9 mouse cellular contexts compared by ENCODE assay signal in genomic region chr6:149119853-149120252, GRCm38 (mm10). TPM values are rescaled to one million over a fixed set of nuclear protein-coding genes. Genes with fewer than 3 reads are reported as not detected.
DNase-seq lines count a peak whose midpoint lies in the region; ATAC-seq lines count a peak whose summit lies in the region.
"Had no signal": no experiment of that assay in that cellular context is flagged by ENCODE, and none has a peak within 500 bp of the region (broad histone marks: within the 10 kb centered on the region; RNA-seq: fewer than 3 reads in every experiment).

No protein-coding gene starts in this region.

- H3K27ac ChIP-seq in heart, embryonic 12.5 days (ENCODE audit: poor library complexity, severe bottlenecking) = no peak overlapping the region
- H3K27ac ChIP-seq in hindbrain, embryonic 13.5 days = no peak overlapping the region

- no peaks in the 10 kb centered on the region for H3K36me3 ChIP-seq in heart, embryonic 12.5 days
- no peaks in the 10 kb centered on the region for H3K36me3 ChIP-seq in hindbrain, embryonic 13.5 days

- no peak overlapping the region for H3K4me3 ChIP-seq in heart, embryonic 12.5 days
- no peak overlapping the region for H3K4me3 ChIP-seq in hindbrain, embryonic 13.5 days

- no peaks in the 10 kb centered on the region for H3K4me1 ChIP-seq in heart, embryonic 12.5 days (replicated peaks)
- no peaks in the 10 kb centered on the region for H3K4me1 ChIP-seq in hindbrain, embryonic 13.5 days (replicated peaks)

- peak; percentile 93 for DNase-seq in heart, adult 11 months
- peak; percentile 75 for DNase-seq in ZHBTc4 (ENCODE audit: low read depth, low spot score)
- DNase-seq in layer of hippocampus, postnatal 14 days (ENCODE audit: low spot score in 2 of 2) = peak; percentile 35 to 82
- peak; percentile 43 to 75 for DNase-seq in spleen, postnatal 36 days (ENCODE audit: low spot score in 2 of 2)

- H3K9ac ChIP-seq in heart, embryonic 12.5 days = no peak overlapping the region
- H3K9ac ChIP-seq in hindbrain, embryonic 13.5 days = no peak overlapping the region

- no peak overlapping the region for H3K4me2 ChIP-seq in heart, embryonic 12.5 days
- H3K4me2 ChIP-seq in hindbrain, embryonic 13.5 days = no peak overlapping the region

- WGBS in heart, embryonic 12.5 days = 33% methylated on average over 2 of the region's 2 CpGs
- 38% methylated on average over 2 of the region's 2 CpGs for WGBS in hindbrain, embryonic 13.5 days

- no peak for ATAC-seq in heart, embryonic 12.5 days (ENCODE audit: insufficient number of reproducible peaks, low FRiP score)
- ATAC-seq in erythroid progenitor cell, adult 5-6 weeks (replicated peaks; ENCODE audit: low FRiP score, poor library complexity, severe bottlenecking) = peak; percentile 65
- peak; percentile 57 for ATAC-seq in hindbrain, embryonic 13.5 days (ENCODE audit: low FRiP score)
- peak; percentile 89 for ATAC-seq in megakaryocyte-erythroid progenitor cell, adult 5-6 weeks (replicated peaks; ENCODE audit: low FRiP score, low TSS enrichment, poor library complexity, severe bottlenecking)

- H3K9me3 ChIP-seq in heart, embryonic 12.5 days (replicated peaks) = no peaks in the 10 kb centered on the region
- H3K9me3 ChIP-seq in hindbrain, embryonic 13.5 days = no peaks in the 10 kb centered on the region

- no peaks in the 10 kb centered on the region for H3K27me3 ChIP-seq in heart, embryonic 12.5 days (replicated peaks)
- H3K27me3 ChIP-seq in hindbrain, embryonic 13.5 days = no peaks in the 10 kb centered on the region

RNA-seq across cellular contexts. Expression of gene Gm10203, which starts 10.1 kb away (rescaled TPM):
- polyA plus RNA-seq in heart, embryonic 12.5 days (2016; fragmentation: Nextera tagmentation; extraction: Ambion mirVana) = not detected in 2 replicates
- total RNA-seq in erythroid progenitor cell, adult 5-6 weeks (2015; ENCODE audit: low replicate concordance) = not detected in 2 replicates
- total RNA-seq in erythroid progenitor cell, adult 5-6 weeks (2017; ENCODE audit: low replicate concordance) = not detected in 2 replicates
- not detected in 2 replicates for polyA plus RNA-seq in hindbrain, embryonic 13.5 days (2015; fragmentation: Nextera tagmentation; extraction: Ambion mirVana)
- total RNA-seq in layer of hippocampus, postnatal 14 days (2021) = not detected
- not detected in 2 replicates for total RNA-seq in megakaryocyte-erythroid progenitor cell, adult 5-6 weeks (2014; fragmentation: Nextera tagmentation)
- total RNA-seq in megakaryocyte-erythroid progenitor cell, adult 5-6 weeks (2017) = not detected in 2 replicates
- total RNA-seq: layer of hippocampus, adult 18-20 months had no signal

RNA-seq across cellular contexts. Expression of gene Dennd5b, which starts 18.4 kb away (rescaled TPM):
- 10.3 and 10.9 TPM in 2 replicates for polyA plus RNA-seq in heart, embryonic 12.5 days (2016; fragmentation: Nextera tagmentation; extraction: Ambion mirVana)
- 2.5 and 3.6 TPM in 2 replicates for total RNA-seq in erythroid progenitor cell, adult 5-6 weeks (2015; ENCODE audit: low replicate concordance)
- 0.91 and 6.2 TPM in 2 replicates for total RNA-seq in erythroid progenitor cell, adult 5-6 weeks (2017; ENCODE audit: low replicate concordance)
- 16.3 and 16.8 TPM in 2 replicates for polyA plus RNA-seq in hindbrain, embryonic 13.5 days (2015; fragmentation: Nextera tagmentation; extraction: Ambion mirVana)
- total RNA-seq in layer of hippocampus, postnatal 14 days (2021) = 10 to 100 TPM; 37.6 to 43.7 TPM
- total RNA-seq in megakaryocyte-erythroid progenitor cell, adult 5-6 weeks (2014; fragmentation: Nextera tagmentation) = 1.1 and 2.3 TPM in 2 replicates
- 0.19 and 2.2 TPM in 2 replicates for total RNA-seq in megakaryocyte-erythroid progenitor cell, adult 5-6 weeks (2017)

RNA-seq across cellular contexts. Expression of gene Etfbkmt, which starts 19.8 kb away (rescaled TPM):
- 15.6 and 17.4 TPM in 2 replicates for polyA plus RNA-seq in heart, embryonic 12.5 days (2016; fragmentation: Nextera tagmentation; extraction: Ambion mirVana)
- 4.6 and 9.4 TPM in 2 replicates for total RNA-seq in erythroid progenitor cell, adult 5-6 weeks (2015; ENCODE audit: low replicate concordance)
- 4.5 and 6.0 TPM in 2 replicates for total RNA-seq in erythroid progenitor cell, adult 5-6 weeks (2017; ENCODE audit: low replicate concordance)
- polyA plus RNA-seq in hindbrain, embryonic 13.5 days (2015; fragmentation: Nextera tagmentation; extraction: Ambion mirVana) = 7.1 and 7.4 TPM in 2 replicates
- 1 to 10 TPM; 2.9 to 3.0 TPM for total RNA-seq in layer of hippocampus, postnatal 14 days (2021)
- total RNA-seq in megakaryocyte-erythroid progenitor cell, adult 5-6 weeks (2014; fragmentation: Nextera tagmentation) = 15.1 and 18.6 TPM in 2 replicates
- total RNA-seq in megakaryocyte-erythroid progenitor cell, adult 5-6 weeks (2017) = 25.2 and 28.4 TPM in 2 replicates

Comparison
In these comparisons a context has a peak if more than half of its experiments do, and no peak if none do; other contexts are left out.
1. RNA of gene Dennd5b, which starts 18.4 kb away (total RNA-seq): 37.6 to 43.7 TPM in layer of hippocampus, postnatal 14 days; 0.91 to 6.2 TPM in erythroid progenitor cell, adult 5-6 weeks and 0.19 to 2.3 TPM in megakaryocyte-erythroid progenitor cell, adult 5-6 weeks; every median in the first group is over 4 times any median in the second.
2. Peak in every context shown above with its lines, with median percentiles within 50 percentile points of each other: DNase-seq.